Mouse (Mus musculus) CH12.LX (cell line): ENCODE measurements at regions not wholly inside any gene's neighbourhood (a gene's known extent, or its start where the extent isn't known, plus 50 kb on each side); places are given as distances from the start of the nearest gene placed in this dataset.

ENCODE experiments used
- DNase-seq: peaks from one replicate; pipeline ENCODE4 v3.0.0-alpha.2; 2013; ENCODE audit errors: extremely low read depth
- H3K27ac ChIP-seq: 2 replicates; pipeline ENCODE4 v1.5.1; 2012; ENCODE audit warnings: low read depth, mild to moderate bottlenecking, control low read depth, moderate library complexity; ENCODE audit not compliant: insufficient read depth
- H3K27me3 ChIP-seq: replicated peaks from 2 replicates; pipeline ENCODE3; 2012; ENCODE audit warnings: inconsistent platforms
- H3K36me3 ChIP-seq, 2 experiments: replicated peaks in 1 of 2; 2 replicates each; pipeline versions ENCODE3 to v1.6.1; 2012; ENCODE audit warnings: inconsistent platforms in 1 of 2, low read length in 1 of 2, mild to moderate bottlenecking in 1 of 2, mixed read lengths in 1 of 2, moderate library complexity in 1 of 2; ENCODE audit not compliant: control insufficient read depth in 1 of 2, insufficient read depth in 1 of 2
- H3K4me1 ChIP-seq, 2 experiments: 2 replicates each; pipeline ENCODE4 v1.6.1; 2012; ENCODE audit warnings: inconsistent platforms in 1 of 2, moderate library complexity in 1 of 2; ENCODE audit not compliant: insufficient read depth in 2 of 2, control insufficient read depth in 1 of 2
- H3K4me2 ChIP-seq: 2 replicates; pipeline ENCODE4 v1.6.1; 2012; ENCODE audit warnings: low read depth, mild to moderate bottlenecking, control low read depth; ENCODE audit not compliant: poor library complexity, insufficient read depth, severe bottlenecking
- H3K4me3 ChIP-seq, 3 experiments: fragments of 150-350 bp in 1 of 3; sonication (generic) in 1 of 3; replicated peaks in 1 of 3; 2 replicates each; pipeline versions ENCODE3 to v1.5.1; 2011 to 2012; ENCODE audit warnings: low read depth in 2 of 3, low read length in 2 of 3, mild to moderate bottlenecking in 2 of 3, moderate library complexity in 2 of 3, control low read depth in 1 of 3, improper control_type of control experiment in 1 of 3, inconsistent platforms in 1 of 3, mixed read lengths in 1 of 3; ENCODE audit not compliant: poor library complexity in 1 of 3
- H3K79me2 ChIP-seq: replicated peaks from 2 replicates; pipeline ENCODE4 v1.6.1; 2012; ENCODE audit warnings: mild to moderate bottlenecking, moderate library complexity; ENCODE audit not compliant: control insufficient read depth, poor library complexity, insufficient read depth, severe bottlenecking; ENCODE audit errors: extremely low read depth
- H3K9ac ChIP-seq: 2 replicates; pipeline ENCODE4 v1.6.1; 2012; ENCODE audit warnings: low read depth, mild to moderate bottlenecking, control low read depth, moderate library complexity; ENCODE audit not compliant: insufficient read depth
- H3K9me3 ChIP-seq: replicated peaks from 2 replicates; pipeline ENCODE3; 2012; ENCODE audit warnings: low read length, inconsistent platforms, mixed read lengths
- CHD1 ChIP-seq: IDR thresholded peaks from 2 replicates; pipeline ENCODE4 v1.6.1; 2012; ENCODE audit warnings: low read depth, low read length, improper control_type of control experiment, inconsistent platforms
- CHD2 ChIP-seq: IDR thresholded peaks from 2 replicates; pipeline ENCODE4 v1.6.1; 2011; ENCODE audit warnings: low read length, improper control_type of control experiment
- E2F4 ChIP-seq: IDR thresholded peaks from 2 replicates; pipeline ENCODE4 v1.6.1; 2011; ENCODE audit warnings: low read depth, low read length, improper control_type of control experiment; ENCODE audit not compliant: insufficient replicate concordance
- EP300 ChIP-seq: IDR thresholded peaks from 2 replicates; pipeline ENCODE4 v1.6.1; 2011; ENCODE audit warnings: low read length, improper control_type of control experiment
- HCFC1 ChIP-seq: IDR thresholded peaks from 2 replicates; pipeline ENCODE4 v1.6.1; 2012; ENCODE audit warnings: low read depth, mild to moderate bottlenecking, inconsistent platforms, low read length, improper control_type of control experiment
- IRF4 ChIP-seq: IDR thresholded peaks from 2 replicates; pipeline ENCODE4 v1.6.1; 2014; ENCODE audit warnings: low read depth, mild to moderate bottlenecking, inconsistent platforms, low read length, improper control_type of control experiment
- JUN ChIP-seq: IDR thresholded peaks from 2 replicates; pipeline ENCODE4 v1.6.1; 2011; ENCODE audit warnings: low read depth, mild to moderate bottlenecking, low read length, improper control_type of control experiment, moderate library complexity; ENCODE audit not compliant: insufficient read depth
- JUND ChIP-seq: conservative IDR thresholded peaks from 2 replicates; pipeline ENCODE4 v1.6.1; 2011; ENCODE audit warnings: low read depth, low read length, improper control_type of control experiment
- MAFK ChIP-seq: IDR thresholded peaks from 2 replicates; pipeline ENCODE4 v1.6.1; 2011; ENCODE audit warnings: low read length, improper control_type of control experiment; ENCODE audit not compliant: insufficient replicate concordance
- MAX ChIP-seq: IDR thresholded peaks from 2 replicates; pipeline ENCODE4 v1.6.1; 2011; ENCODE audit warnings: low read length, improper control_type of control experiment
- MEF2A ChIP-seq: IDR thresholded peaks from 2 replicates; pipeline ENCODE4 v1.6.1; 2014; ENCODE audit warnings: low read depth, mild to moderate bottlenecking, inconsistent platforms, low read length, improper control_type of control experiment, borderline replicate concordance
- MYC ChIP-seq: IDR thresholded peaks from 2 replicates; pipeline ENCODE4 v1.6.1; 2011; ENCODE audit warnings: low read depth, mild to moderate bottlenecking, improper control_type of control experiment, low read length
- NELFE ChIP-seq: IDR thresholded peaks from 2 replicates; pipeline ENCODE4 v1.6.1; 2011; ENCODE audit warnings: low read depth, low read length, improper control_type of control experiment
- NRF1 ChIP-seq: IDR thresholded peaks from 2 replicates; pipeline ENCODE4 v1.6.1; 2014; ENCODE audit warnings: low read depth, mild to moderate bottlenecking, inconsistent platforms, low read length, improper control_type of control experiment, moderate library complexity
- POLR2AphosphoS2 ChIP-seq: IDR thresholded peaks from 2 replicates; pipeline ENCODE4 v1.6.1; 2011; ENCODE audit warnings: low read depth, low read length, improper control_type of control experiment
- RCOR1 ChIP-seq: conservative IDR thresholded peaks from 2 replicates; pipeline ENCODE4 v1.6.1; 2012; ENCODE audit warnings: low read depth, mild to moderate bottlenecking, inconsistent platforms, low read length, improper control_type of control experiment
- TBP ChIP-seq: conservative IDR thresholded peaks from 2 replicates; pipeline ENCODE4 v1.6.1; 2011; ENCODE audit warnings: low read depth, low read length, improper control_type of control experiment
- TCF12 ChIP-seq: IDR thresholded peaks from 2 replicates; pipeline ENCODE4 v1.6.1; 2014; ENCODE audit warnings: low read depth, mild to moderate bottlenecking, inconsistent platforms, low read length, improper control_type of control experiment
- UBTF ChIP-seq: IDR thresholded peaks from 2 replicates; pipeline ENCODE4 v1.6.1; 2012; ENCODE audit warnings: low read depth, mild to moderate bottlenecking, inconsistent platforms, low read length, improper control_type of control experiment, moderate library complexity
- USF2 ChIP-seq: conservative IDR thresholded peaks from 2 replicates; pipeline ENCODE4 v1.6.1; 2011; ENCODE audit warnings: low read depth, low read length, improper control_type of control experiment
- ZC3H11A ChIP-seq: IDR thresholded peaks from 2 replicates; pipeline ENCODE4 v1.6.1; 2012; ENCODE audit warnings: low read depth, mild to moderate bottlenecking, inconsistent platforms, low read length, improper control_type of control experiment
- ZKSCAN1 ChIP-seq: IDR thresholded peaks from 2 replicates; pipeline ENCODE4 v1.6.1; 2012; ENCODE audit warnings: low read depth, inconsistent platforms, low read length, improper control_type of control experiment, borderline replicate concordance
- ZMIZ1 ChIP-seq: IDR thresholded peaks from 2 replicates; pipeline ENCODE4 v1.6.1; 2012; ENCODE audit warnings: low read depth, mild to moderate bottlenecking, inconsistent platforms, low read length, improper control_type of control experiment
- ZNF384 ChIP-seq: IDR thresholded peaks from 2 replicates; pipeline ENCODE4 v1.6.1; 2012; ENCODE audit warnings: low read depth, low read length, improper control_type of control experiment, inconsistent platforms
- dilution Hi-C: fragments of 300-500 bp; cut with MboI; formaldehyde crosslinking; loops from 2 replicates; pipeline ENCODE4 v1.14.3; 2020; ENCODE audit warnings: low sequenced_read_pairs; ENCODE audit not compliant: extremely low pct_unique_long_range_greater_than_20kb, extremely low pct_ligation_motif_present
- in situ Hi-C: fragments of 300-500 bp; cut with MboI; formaldehyde crosslinking; loops from 3 replicates; pipeline ENCODE4 v1.14.3; 2019; ENCODE audit warnings: low sequenced_read_pairs, low pct_ligation_motif_present, low pct_unique_long_range_greater_than_20kb, mixed read lengths

- in situ Hi-C loops (no loop called here), dilution Hi-C loops (no loop called here)
- no peaks in the 10 kb centered on the region for H3K9me3 ChIP-seq
- no peaks in the 10 kb centered on the region for H3K79me2 ChIP-seq
- H3K27ac ChIP-seq = no peak overlapping the region
- no peak overlapping the region for H3K9ac ChIP-seq
- H3K4me2 ChIP-seq = no peak overlapping the region
- no peak for TF ChIP-seq EP300
- no peak for TF ChIP-seq JUND
- TF ChIP-seq POLR2AphosphoS2 = no peak
- no peak for TF ChIP-seq MAX
- no peak for TF ChIP-seq MAFK
- TF ChIP-seq RCOR1 = no peak
- TF ChIP-seq CHD1 = no peak
- TF ChIP-seq TBP = no peak
- TF ChIP-seq IRF4 = no peak
- TF ChIP-seq ZC3H11A = no peak
- no peak for TF ChIP-seq MYC
- no peak for TF ChIP-seq TCF12
- TF ChIP-seq NRF1 = no peak
- no peaks in the 10 kb centered on the region for H3K27me3 ChIP-seq
- no peaks in the 10 kb centered on the region for H3K36me3 ChIP-seq
- no peak for DNase-seq
- H3K4me3 ChIP-seq = no peak overlapping the region
- no peaks in the 10 kb centered on the region for H3K4me1 ChIP-seq
Observed at GRCm38 (mm10) chr3:37962811-37963210, 238.5 kb upstream of the Gm5148 start.

GRCm38 (mm10) chr3:37962043-37962810 lies 237.9 kb upstream of the Gm5148 start:
- H3K4me1 ChIP-seq = no peaks in the 10 kb centered on the region
- H3K9ac ChIP-seq = no peak overlapping the region
- no peaks in the 10 kb centered on the region for H3K79me2 ChIP-seq
- H3K4me3 ChIP-seq = no peak overlapping the region
- DNase-seq = no peak
- H3K4me2 ChIP-seq = no peak overlapping the region
- in situ Hi-C loops (no loop called here), dilution Hi-C loops (no loop called here)
- no peaks in the 10 kb centered on the region for H3K36me3 ChIP-seq
- no peaks in the 10 kb centered on the region for H3K9me3 ChIP-seq
- H3K27ac ChIP-seq = no peak overlapping the region
- TF ChIP-seq UBTF (no peak), CHD2 (no peak), POLR2AphosphoS2 (no peak), USF2 (no peak), TBP (no peak), JUN (no peak), ZKSCAN1 (no peak), E2F4 (no peak), TCF12 (no peak), NELFE (no peak), ZNF384 (no peak), HCFC1 (no peak), ZMIZ1 (no peak), MEF2A (no peak)
- no peaks in the 10 kb centered on the region for H3K27me3 ChIP-seq
